Mouse (Mus musculus): ENCODE measurements around the gene Atxn7l3. TPM values are rescaled to one million over a fixed set of nuclear protein-coding genes. Genes with fewer than 3 reads are reported as not detected.

Gene Atxn7l3
- polyA plus RNA-seq, 1 experiment from 2014 or later = 22.0 TPM

GRCm38 (mm10) chr11:102267480-102267879, 29.0 kb downstream of the Atxn7l3 start:
- no peak overlapping the region for H3K27ac ChIP-seq (ENCODE audit: low read depth, low read length)
- H3K27me3 ChIP-seq (ENCODE audit: control insufficient read depth, insufficient read depth, low read length) = no peaks in the 10 kb centered on the region
- no peaks in the 10 kb centered on the region for H3K9me3 ChIP-seq (ENCODE audit: control insufficient read depth, low read length)
- H3K4me3 ChIP-seq (ENCODE audit: low read depth, low read length) = no peak overlapping the region
- peak; percentile 81 for DNase-seq (ENCODE audit: low spot score)
- no peaks in the 10 kb centered on the region for H3K4me1 ChIP-seq (replicated peaks; ENCODE audit: control insufficient read depth, insufficient read depth, low read length)
- 9% methylated on average over 11 of the region's 11 CpGs for WGBS
- no peaks in the 10 kb centered on the region for H3K36me3 ChIP-seq (ENCODE audit: control insufficient read depth, insufficient read depth, low read length)
- H3K9ac ChIP-seq (ENCODE audit: low read depth, low read length) = no peak overlapping the region
- no peak overlapping the region for H3K4me2 ChIP-seq (replicated peaks; ENCODE audit: low read depth, low read length)
- 0 out of 2 replicates have a peak, but pooled peaks have one; percentile 43 for ATAC-seq (ENCODE audit: low FRiP score)

- ATAC-seq (ENCODE audit: low FRiP score) = no peak
- 84% methylated on average over 8 of the region's 8 CpGs for WGBS
- no peak overlapping the region for H3K4me2 ChIP-seq (replicated peaks; ENCODE audit: low read depth, low read length)
Measured at GRCm38 (mm10) chr11:102266631-102267355, 29.6 kb downstream of the Atxn7l3 start.

GRCm38 (mm10) chr11:102265816-102266215, 30.6 kb downstream of the Atxn7l3 start:
- no peak for DNase-seq (ENCODE audit: low spot score)
- WGBS = 68% methylated on average over 14 of the region's 14 CpGs
- H3K9me3 ChIP-seq (ENCODE audit: control insufficient read depth, low read length) = no peaks in the 10 kb centered on the region
- no peak for ATAC-seq (ENCODE audit: low FRiP score)
- no peaks in the 10 kb centered on the region for H3K4me1 ChIP-seq (replicated peaks; ENCODE audit: control insufficient read depth, insufficient read depth, low read length)
- no peak overlapping the region for H3K27ac ChIP-seq (ENCODE audit: low read depth, low read length)
- H3K9ac ChIP-seq (ENCODE audit: low read depth, low read length) = no peak overlapping the region
- H3K4me3 ChIP-seq (ENCODE audit: low read depth, low read length) = no peak overlapping the region
- H3K4me2 ChIP-seq (replicated peaks; ENCODE audit: low read depth, low read length) = no peak overlapping the region
- no peaks in the 10 kb centered on the region for H3K36me3 ChIP-seq (ENCODE audit: control insufficient read depth, insufficient read depth, low read length)
- no peaks in the 10 kb centered on the region for H3K27me3 ChIP-seq (ENCODE audit: control insufficient read depth, insufficient read depth, low read length)

More at GRCm38 (mm10) chr11:102266631-102267355, 29.6 kb downstream of the Atxn7l3 start:
- Histone ChIP-seq H3K9ac (ENCODE audit: low read depth, low read length) (no peak overlapping the region), H3K27ac (ENCODE audit: low read depth, low read length) (no peak overlapping the region), H3K4me3 (ENCODE audit: low read depth, low read length) (no peak overlapping the region), H3K9me3 (ENCODE audit: control insufficient read depth, low read length) (no peaks in the 10 kb centered on the region), H3K27me3 (ENCODE audit: control insufficient read depth, insufficient read depth, low read length) (no peaks in the 10 kb centered on the region), H3K36me3 (ENCODE audit: control insufficient read depth, insufficient read depth, low read length) (no peaks in the 10 kb centered on the region), H3K4me1 (replicated peaks; ENCODE audit: control insufficient read depth, insufficient read depth, low read length) (no peaks in the 10 kb centered on the region)
- no peak for DNase-seq (ENCODE audit: low spot score)

GRCm38 (mm10) chr11:102263211-102263610, 33.2 kb downstream of the Atxn7l3 start:
- H3K9me3 ChIP-seq (ENCODE audit: control insufficient read depth, low read length) = no peaks in the 10 kb centered on the region
- no peak for ATAC-seq (ENCODE audit: low FRiP score)
- H3K9ac ChIP-seq (ENCODE audit: low read depth, low read length) = no peak overlapping the region
- no peak overlapping the region for H3K4me2 ChIP-seq (replicated peaks; ENCODE audit: low read depth, low read length)
- H3K4me3 ChIP-seq (ENCODE audit: low read depth, low read length) = no peak overlapping the region
- DNase-seq (ENCODE audit: low spot score) = no peak
- 94% methylated on average over 7 of the region's 7 CpGs for WGBS
- no peaks in the 10 kb centered on the region for H3K36me3 ChIP-seq (ENCODE audit: control insufficient read depth, insufficient read depth, low read length)
- H3K27ac ChIP-seq (ENCODE audit: low read depth, low read length) = no peak overlapping the region
- no peaks in the 10 kb centered on the region for H3K4me1 ChIP-seq (replicated peaks; ENCODE audit: control insufficient read depth, insufficient read depth, low read length)
- no peaks in the 10 kb centered on the region for H3K27me3 ChIP-seq (ENCODE audit: control insufficient read depth, insufficient read depth, low read length)

- no peaks in the 10 kb centered on the region for H3K27me3 ChIP-seq (ENCODE audit: control insufficient read depth, insufficient read depth, low read length)
- H3K4me3 ChIP-seq (ENCODE audit: low read depth, low read length) = no peak overlapping the region
- WGBS = 92% methylated on average over 3 of the region's 3 CpGs
- no peaks in the 10 kb centered on the region; the same call in 1 of the 2 replicates for H3K36me3 ChIP-seq (ENCODE audit: control insufficient read depth, insufficient read depth, low read length)
- H3K9me3 ChIP-seq (ENCODE audit: control insufficient read depth, low read length) = no peaks in the 10 kb centered on the region
- no peak overlapping the region for H3K4me2 ChIP-seq (replicated peaks; ENCODE audit: low read depth, low read length)
- ATAC-seq (ENCODE audit: low FRiP score) (no peak), DNase-seq (ENCODE audit: low spot score) (no peak)
- no peak overlapping the region for H3K9ac ChIP-seq (ENCODE audit: low read depth, low read length)
- no peaks in the 10 kb centered on the region for H3K4me1 ChIP-seq (replicated peaks; ENCODE audit: control insufficient read depth, insufficient read depth, low read length)
- H3K27ac ChIP-seq (ENCODE audit: low read depth, low read length) = no peak overlapping the region
Measured at GRCm38 (mm10) chr11:102258521-102258920, 37.9 kb downstream of the Atxn7l3 start.

GRCm38 (mm10) chr11:102258095-102258494, 38.3 kb downstream of the Atxn7l3 start:
- no peaks in the 10 kb centered on the region for H3K4me1 ChIP-seq (replicated peaks; ENCODE audit: control insufficient read depth, insufficient read depth, low read length)
- 87% methylated on average over 6 of the region's 6 CpGs for WGBS
- no peaks in the 10 kb centered on the region; the same call in 1 of the 2 replicates for H3K36me3 ChIP-seq (ENCODE audit: control insufficient read depth, insufficient read depth, low read length)
- no peaks in the 10 kb centered on the region for H3K9me3 ChIP-seq (ENCODE audit: control insufficient read depth, low read length)
- H3K9ac ChIP-seq (ENCODE audit: low read depth, low read length) = no peak overlapping the region
- H3K4me3 ChIP-seq (ENCODE audit: low read depth, low read length) = no peak overlapping the region
- ATAC-seq (ENCODE audit: low FRiP score) (no peak), DNase-seq (ENCODE audit: low spot score) (no peak)
- H3K4me2 ChIP-seq (replicated peaks; ENCODE audit: low read depth, low read length) = no peak overlapping the region
- no peaks in the 10 kb centered on the region for H3K27me3 ChIP-seq (ENCODE audit: control insufficient read depth, insufficient read depth, low read length)
- no peak overlapping the region for H3K27ac ChIP-seq (ENCODE audit: low read depth, low read length)

- Histone ChIP-seq H3K36me3 (ENCODE audit: control insufficient read depth, insufficient read depth, low read length) (no peaks in the 10 kb centered on the region; the same call in 1 of the 2 replicates), H3K4me1 (replicated peaks; ENCODE audit: control insufficient read depth, insufficient read depth, low read length) (no peaks in the 10 kb centered on the region), H3K27me3 (ENCODE audit: control insufficient read depth, insufficient read depth, low read length) (no peaks in the 10 kb centered on the region), H3K9me3 (ENCODE audit: control insufficient read depth, low read length) (no peaks in the 10 kb centered on the region), H3K4me3 (ENCODE audit: low read depth, low read length) (no peak overlapping the region), H3K4me2 (replicated peaks; ENCODE audit: low read depth, low read length) (no peak overlapping the region), H3K27ac (ENCODE audit: low read depth, low read length) (no peak overlapping the region), H3K9ac (ENCODE audit: low read depth, low read length) (no peak overlapping the region)
- WGBS = 35% methylated on average over 9 of the region's 9 CpGs
- ATAC-seq (ENCODE audit: low FRiP score) (no peak), DNase-seq (ENCODE audit: low spot score) (peak; percentile 61)
Measured at GRCm38 (mm10) chr11:102257514-102257913, 38.9 kb downstream of the Atxn7l3 start.

GRCm38 (mm10) chr11:102249351-102250090, 46.9 kb downstream of the Atxn7l3 start:
- no peaks in the 10 kb centered on the region for H3K9me3 ChIP-seq (ENCODE audit: control insufficient read depth, low read length)
- H3K4me3 ChIP-seq (ENCODE audit: low read depth, low read length) = peak overlapping the region; percentile 74
- no peak overlapping the region for H3K27ac ChIP-seq (ENCODE audit: low read depth, low read length)
- no peaks in the 10 kb centered on the region for H3K27me3 ChIP-seq (ENCODE audit: control insufficient read depth, insufficient read depth, low read length)
- H3K4me1 ChIP-seq (replicated peaks; ENCODE audit: control insufficient read depth, insufficient read depth, low read length) = peaks cover 6% of the 10 kb centered on the region
- peak overlapping the region; percentile 64; the same call in 1 of the 2 replicates for H3K9ac ChIP-seq (ENCODE audit: low read depth, low read length)
- H3K4me2 ChIP-seq (replicated peaks; ENCODE audit: low read depth, low read length) = peak overlapping the region; percentile 82
- ATAC-seq (ENCODE audit: low FRiP score) (no peak), DNase-seq (ENCODE audit: low spot score) (no peak)
- WGBS = 13% methylated on average over 9 of the region's 9 CpGs
- no peaks in the 10 kb centered on the region; the same call in 1 of the 2 replicates for H3K36me3 ChIP-seq (ENCODE audit: control insufficient read depth, insufficient read depth, low read length)

All from hindbrain, embryonic 11.5 days (tissue).